Mouse (Mus musculus) liver, postnatal 0 days (tissue): ENCODE results near the gene Limch1.

Experiments
- CTCF ChIP-seq: sonication (generic); IDR thresholded peaks from 2 replicates; pipeline ENCODE4 v1.5.1; 2016; ENCODE audit warnings: antibody characterized with exemption, low read depth
- EP300 ChIP-seq: IDR thresholded peaks from 2 replicates; pipeline ENCODE4 v1.6.1; 2016; ENCODE audit warnings: antibody characterized with exemption, low read depth, mild to moderate bottlenecking

DNA sequence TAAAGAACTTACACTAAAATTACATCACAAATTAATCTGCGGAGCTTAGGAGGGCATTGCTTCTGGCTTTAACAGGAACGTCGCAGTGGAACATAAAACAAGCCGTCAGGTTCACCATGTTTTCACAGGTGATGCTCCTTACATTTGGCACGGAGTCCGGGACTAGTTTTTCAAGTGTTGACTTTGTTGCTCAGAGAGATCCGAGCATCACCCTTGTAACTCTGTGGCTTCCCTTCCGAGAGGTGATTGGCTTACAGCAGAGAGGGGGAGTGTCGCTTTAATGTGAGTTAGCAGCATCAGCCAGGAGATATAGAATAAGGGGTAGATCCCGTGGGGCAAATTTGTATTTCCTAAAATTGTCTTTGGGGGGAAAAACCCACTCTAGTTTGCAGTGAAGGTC is 212.0 kb downstream of the Limch1 start:
- TF ChIP-seq CTCF (no peak), EP300 (no peak)
